Mouse (Mus musculus): Measurements from ENCODE around the gene Spata20.

GRCm38 (mm10) chr11:94484636-94485035 lies 1.3 kb downstream of the Spata20 start:
- TF ChIP-seq POLR2A (IDR thresholded peaks at IDR 0.05; ENCODE audit: insufficient read depth, low read length) (no peak), EP300 (IDR thresholded peaks at IDR 0.05; ENCODE audit: insufficient read depth, low read depth, low read length) (no peak), CTCF (IDR thresholded peaks at IDR 0.05; ENCODE audit: low read depth, low read length) (no peak)
